Mouse (Mus musculus) myocyte (in vitro differentiated cells): ENCODE results near the gene Haus5.

Experiments used
- MAX ChIP-seq: IDR thresholded peaks from one replicate; pipeline ENCODE4 v1.6.1; 2011; ENCODE audit warnings: low read depth, mild to moderate bottlenecking, control low read depth
- MYOD1 ChIP-seq, 3 experiments: IDR thresholded peaks; one replicate each; pipeline ENCODE4 v1.6.1; 2011; ENCODE audit warnings: control low read depth in 2 of 3, low read depth in 2 of 3, mild to moderate bottlenecking in 2 of 3, moderate library complexity in 1 of 3; ENCODE audit not compliant: insufficient read length in 2 of 3, control insufficient read depth in 1 of 3
- POLR2A ChIP-seq: IDR thresholded peaks from one replicate; pipeline ENCODE4 v1.6.1; 2011; ENCODE audit warnings: low read depth, mild to moderate bottlenecking, control low read depth, moderate library complexity; ENCODE audit not compliant: insufficient read length
- TCF12 ChIP-seq: IDR thresholded peaks from one replicate; pipeline ENCODE4 v1.6.1; 2011; ENCODE audit warnings: mild to moderate bottlenecking, control low read depth; ENCODE audit not compliant: poor library complexity, insufficient read depth, severe bottlenecking

- TF ChIP-seq TCF12 (no peak), MAX (no peak), MYOD1 (IDR thresholded peaks at IDR 0.05; ENCODE audit: control insufficient read depth in 1 of 3, insufficient read length in 2 of 3, low read depth in 2 of 3) (no peak), POLR2A (no peak)
Measured at GRCm38 (mm10) chr7:30635752-30636151, 29.0 kb downstream of the Haus5 start, which contains the start of gene Etv2.
